In the genomic region with DNA sequence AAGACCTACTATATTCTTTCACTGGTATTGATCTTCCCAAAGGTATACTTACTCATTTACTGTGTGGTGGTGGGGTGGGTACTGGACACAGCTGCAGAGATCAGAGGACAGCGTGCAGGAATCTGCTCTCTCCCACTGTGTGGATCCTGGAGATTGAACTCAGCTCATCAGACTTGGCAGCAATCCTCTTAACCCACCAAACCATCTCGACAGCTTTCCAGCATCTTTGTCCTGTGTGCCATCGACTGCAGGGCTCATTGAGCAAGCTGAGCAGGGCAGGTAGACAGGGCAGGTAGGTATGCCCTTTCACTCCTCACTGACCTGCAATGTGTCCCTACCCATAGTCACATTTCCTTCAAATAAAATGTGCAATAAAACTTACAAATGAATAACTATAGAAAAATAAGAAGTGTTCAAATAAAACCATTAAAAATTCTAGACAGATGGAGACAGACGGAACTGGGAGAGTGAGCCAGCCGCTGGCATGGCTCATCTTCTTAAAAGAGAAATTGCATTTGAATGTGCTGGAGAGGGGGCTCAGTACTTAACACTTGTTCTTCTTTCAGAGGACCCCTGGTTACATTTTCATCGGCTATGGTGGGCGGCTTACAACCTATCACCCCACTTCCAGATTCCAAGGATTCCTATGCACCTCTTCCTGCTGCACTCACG, we compare ENCODE assay signal across 20 mouse cellular contexts. TPM values are rescaled to one million over a fixed set of nuclear protein-coding genes. Genes with fewer than 3 reads are reported as not detected.
"Had no signal": no experiment of that assay in that cellular context is flagged by ENCODE, and none has a peak within 500 bp of the region (broad histone marks: within the 10 kb centered on the region; RNA-seq: fewer than 3 reads in every experiment).

No protein-coding gene starts in this region.

- H3K36me3 ChIP-seq: limb, embryonic 10.5 days; liver, embryonic 15.5 days; midbrain, embryonic 15.5 days; neural tube, embryonic 12.5 days; stomach, embryonic 15.5 days had no signal

- H3K4me1 ChIP-seq: liver, embryonic 15.5 days; midbrain, embryonic 15.5 days; neural tube, embryonic 12.5 days; stomach, embryonic 15.5 days had no signal

- ATAC-seq: lung, postnatal 0 days; midbrain, embryonic 15.5 days had no signal

- H3K9ac ChIP-seq: liver, embryonic 15.5 days; midbrain, embryonic 15.5 days; neural tube, embryonic 12.5 days; stomach, embryonic 15.5 days had no signal

- H3K27ac ChIP-seq: kidney, postnatal 0 days; left cerebral cortex, adult 2 months; limb, embryonic 10.5 days; liver, embryonic 15.5 days; midbrain, embryonic 15.5 days; neural tube, embryonic 12.5 days; stomach, embryonic 15.5 days had no signal

- H3K4me3 ChIP-seq: left cerebral cortex, adult 2 months; limb, embryonic 10.5 days; liver, embryonic 15.5 days; midbrain, embryonic 15.5 days; neural tube, embryonic 12.5 days; stomach, embryonic 15.5 days had no signal

- H3K4me2 ChIP-seq: liver, embryonic 11.5 days; liver, embryonic 15.5 days; midbrain, embryonic 15.5 days; neural tube, embryonic 12.5 days; stomach, embryonic 15.5 days had no signal

- H3K9me3 ChIP-seq: limb, embryonic 10.5 days; liver, embryonic 15.5 days; midbrain, embryonic 15.5 days; stomach, embryonic 15.5 days had no signal

- DNase-seq: kidney, adult 11 months; kidney, adult 9 months; kidney, postnatal 36 days; lung, adult 2 months; lung, postnatal 36 days; thymus, adult 2 months; thymus, postnatal 25 days had no signal

RNA-seq across cellular contexts. Expression of a gene that starts 6.2 kb away (rescaled TPM):
- total RNA-seq: megakaryocyte progenitor cell, adult 5-6 weeks; monocyte, adult 5-6 weeks; neutrophil, adult 5-6 weeks had no signal
- polyA plus RNA-seq: lung, adult 2 months; spleen, adult 2 months had no signal
